Mouse (Mus musculus) ovary, adult 10 weeks (tissue): Measurements from ENCODE around the gene Olfr1212. TPM values are rescaled to one million over a fixed set of nuclear protein-coding genes. Genes with fewer than 3 reads are reported as not detected.

Experiments
- polyA plus RNA-seq: library from polyadenylated mRNA; stranded (reverse); fragments of 350-450 nt; fragmentation: Illumina TruSeq; extraction: RNeasy Lipid Tissue Mini Kit (QIAGEN cat#74804); gene quantifications from one replicate; pipeline ENCODE4 v1.2.3, GENCODE M21; 2014

The Olfr1212 gene
- not detected for polyA plus RNA-seq

DNA sequence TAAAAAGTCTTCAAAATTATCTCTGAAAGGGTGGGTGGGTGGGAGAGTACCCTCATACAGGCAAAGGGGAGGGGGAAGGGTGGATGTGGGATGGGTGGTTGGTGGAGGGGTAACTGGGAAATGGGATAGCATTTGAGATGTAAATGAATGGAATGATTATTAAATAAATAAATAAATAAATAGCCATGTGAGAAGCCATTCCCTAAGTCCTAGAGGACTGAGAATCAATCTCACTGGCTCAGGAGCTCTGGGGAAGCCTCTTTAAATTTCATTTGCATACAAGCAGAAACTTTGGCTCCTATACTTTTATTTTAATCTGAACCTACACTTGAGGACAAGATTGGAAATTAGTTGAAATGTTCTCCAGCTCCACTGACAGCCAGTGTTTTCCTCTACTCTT lies at the start of gene Olfr1212:
Gene Olfr1212 (plus strand): TSS at position 301 of the 400 bp plus-strand sequence.

DNA sequence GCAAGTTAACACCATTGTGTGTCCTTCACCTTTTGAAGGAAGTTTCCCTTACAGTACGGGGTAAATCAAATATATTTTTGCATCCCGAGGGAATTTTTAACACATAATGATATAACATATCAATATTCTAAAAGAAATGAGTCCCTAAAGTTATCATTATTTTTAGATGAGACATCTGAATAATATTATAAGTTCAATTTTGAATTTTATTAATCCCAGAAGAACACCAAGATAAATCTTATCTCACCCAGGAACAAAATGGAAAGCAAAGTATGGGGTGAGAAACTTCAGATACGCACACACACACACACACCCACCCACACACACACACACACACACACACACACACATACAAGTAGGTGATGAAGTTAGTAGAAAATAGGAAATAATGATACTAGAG lies 38.7 kb upstream of the Olfr1212 start, which contains the start of gene Olfr1209:
Gene Olfr1209 (minus strand): TSS at position 101 of the 400 bp plus-strand sequence.

DNA sequence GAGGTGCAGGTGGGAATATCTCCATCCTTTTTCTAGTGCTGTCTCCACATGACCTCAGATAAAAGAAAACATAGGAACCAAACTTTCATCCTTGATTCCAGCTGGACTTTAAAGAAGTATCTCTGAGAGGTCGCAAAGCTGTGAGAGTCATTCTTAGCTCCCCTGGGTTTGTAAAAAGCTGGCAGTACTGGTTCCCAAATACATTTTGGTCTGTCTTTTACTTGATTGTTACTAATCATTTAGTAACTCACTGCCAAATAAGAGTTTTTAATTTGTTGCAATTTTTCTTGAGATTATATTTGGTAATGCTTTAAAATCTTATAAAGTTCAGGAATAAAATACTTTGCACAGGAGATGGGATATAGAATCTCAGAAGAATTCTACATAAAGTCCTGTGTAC lies 15.8 kb upstream of the Olfr1212 start, which contains the start of gene Olfr1211:
Gene Olfr1211 (minus strand): TSS at position 101 of the 400 bp plus-strand sequence.

DNA sequence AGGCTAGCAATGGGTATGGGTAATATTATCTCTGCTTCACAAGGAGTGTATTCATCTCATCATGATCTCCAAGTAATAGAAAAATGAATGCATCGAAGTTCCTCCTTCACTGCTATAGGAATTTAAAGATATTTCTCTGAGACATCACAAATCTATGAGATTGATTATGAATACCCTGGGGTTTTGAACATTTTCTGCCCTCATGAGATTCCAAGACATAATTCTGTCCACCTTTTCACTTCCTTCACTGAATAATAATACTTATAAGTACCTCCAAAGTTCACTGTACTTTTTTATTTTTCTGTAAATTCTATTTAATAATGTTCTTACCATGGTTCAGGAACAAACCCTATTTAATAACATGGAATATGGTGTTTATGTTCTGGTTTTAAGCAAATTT lies 26.4 kb downstream of the Olfr1212 start, which contains the start of gene Gm13762:
Gene Gm13762 (minus strand): TSS at position 101 of the 400 bp plus-strand sequence.

DNA sequence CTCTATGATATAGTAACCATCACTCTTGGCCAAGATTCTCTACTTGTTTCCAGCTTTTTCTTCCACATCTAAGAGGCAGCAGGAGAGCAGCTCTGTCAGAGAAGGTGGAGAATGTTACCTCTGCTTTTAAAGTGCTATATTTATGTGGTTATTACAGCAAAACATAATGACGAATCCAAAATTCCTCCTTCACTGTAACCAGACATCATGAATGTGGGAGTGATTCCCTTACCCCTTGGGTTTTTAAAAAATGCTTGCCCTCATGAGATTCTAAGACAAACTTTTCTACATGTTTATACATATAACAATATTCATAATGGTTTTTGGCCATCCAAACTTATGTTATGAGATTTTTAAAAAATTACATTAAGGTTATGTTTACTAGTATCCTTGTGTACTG lies 38.8 kb downstream of the Olfr1212 start, which contains the start of gene Olfr1214:
Gene Olfr1214 (minus strand): TSS at position 101 of the 400 bp plus-strand sequence.

DNA sequence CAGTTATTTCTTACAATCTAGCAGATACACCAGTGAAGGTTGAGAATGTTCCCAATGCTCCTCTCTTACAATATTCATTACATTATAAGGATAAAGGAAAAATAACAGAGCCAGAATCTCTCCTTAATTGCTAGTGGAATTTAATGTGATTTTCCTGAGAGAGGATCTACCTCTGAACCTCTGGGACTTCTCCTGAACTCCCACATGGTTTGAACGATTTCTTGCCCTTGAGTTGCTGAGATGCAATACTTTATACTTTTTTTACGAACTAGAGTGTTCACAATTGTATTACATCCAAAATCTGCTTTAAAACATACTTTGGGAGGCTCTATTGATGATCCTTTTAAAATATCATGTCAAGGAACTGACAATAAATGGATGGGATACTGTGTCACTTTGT lies 53.1 kb downstream of the Olfr1212 start, which contains the start of gene Olfr1215:
Gene Olfr1215 (minus strand): TSS at position 101 of the 400 bp plus-strand sequence.

Other genes starting within 250 kb of the Olfr1212 start
- gene Olfr1196, start 249.4 kb upstream of the Olfr1212 start, polyA plus RNA-seq: not detected
- 0.40 TPM for gene Olfr1197, start 221.6 kb upstream of the Olfr1212 start, polyA plus RNA-seq
- gene Olfr1198, start 202.6 kb upstream of the Olfr1212 start, polyA plus RNA-seq: not detected
- gene Olfr1199, start 193.5 kb upstream of the Olfr1212 start, polyA plus RNA-seq: not detected
- gene Olfr1200, start 183.5 kb upstream of the Olfr1212 start, polyA plus RNA-seq: not detected
- gene Olfr1201, start 160.9 kb upstream of the Olfr1212 start, polyA plus RNA-seq: not detected
- not detected for gene Olfr1202, start 139.5 kb upstream of the Olfr1212 start, polyA plus RNA-seq
- not detected for gene Olfr1205, start 124.2 kb upstream of the Olfr1212 start, polyA plus RNA-seq
- not detected for gene Olfr1204, start 104.7 kb upstream of the Olfr1212 start, polyA plus RNA-seq
- not detected for gene Olfr1206, start 90.7 kb upstream of the Olfr1212 start, polyA plus RNA-seq
- gene Olfr1208, start 51.7 kb upstream of the Olfr1212 start, polyA plus RNA-seq: not detected
- not detected for gene Olfr1209, start 38.8 kb upstream of the Olfr1212 start, polyA plus RNA-seq
- not detected for gene Olfr1211, start 15.9 kb upstream of the Olfr1212 start, polyA plus RNA-seq
- not detected for gene Gm13762, start 26.3 kb downstream of the Olfr1212 start, polyA plus RNA-seq
- gene Olfr1214, start 38.7 kb downstream of the Olfr1212 start, polyA plus RNA-seq: not detected
- not detected for gene Olfr1215, start 53.0 kb downstream of the Olfr1212 start, polyA plus RNA-seq
- not detected for gene Olfr1216, start 64.4 kb downstream of the Olfr1212 start, polyA plus RNA-seq
- gene Olfr1217, start 78.1 kb downstream of the Olfr1212 start, polyA plus RNA-seq: not detected
- gene Olfr1218, start 107.2 kb downstream of the Olfr1212 start, polyA plus RNA-seq: not detected
- gene Olfr1219, start 129.5 kb downstream of the Olfr1212 start, polyA plus RNA-seq: not detected
- not detected for gene Olfr1220, start 152.9 kb downstream of the Olfr1212 start, polyA plus RNA-seq
- not detected for gene Olfr1221, start 163.3 kb downstream of the Olfr1212 start, polyA plus RNA-seq
- gene Olfr1222, start 179.1 kb downstream of the Olfr1212 start, polyA plus RNA-seq: not detected
- gene Olfr1223, start 197.6 kb downstream of the Olfr1212 start, polyA plus RNA-seq: not detected
- not detected for gene Olfr1224-ps1, start 210.1 kb downstream of the Olfr1212 start, polyA plus RNA-seq
- gene Olfr1225, start 220.7 kb downstream of the Olfr1212 start, polyA plus RNA-seq: not detected
- not detected for gene Olfr1226, start 246.1 kb downstream of the Olfr1212 start, polyA plus RNA-seq